Mouse (Mus musculus): Measurements from ENCODE around the gene Tfip11.
"Not testable (repeated sequence)": the region's sequence is repeated elsewhere in the genome, so short reads cannot be mapped to it uniquely, and the experiment has no call there.

Tfip11 gene

DNA sequence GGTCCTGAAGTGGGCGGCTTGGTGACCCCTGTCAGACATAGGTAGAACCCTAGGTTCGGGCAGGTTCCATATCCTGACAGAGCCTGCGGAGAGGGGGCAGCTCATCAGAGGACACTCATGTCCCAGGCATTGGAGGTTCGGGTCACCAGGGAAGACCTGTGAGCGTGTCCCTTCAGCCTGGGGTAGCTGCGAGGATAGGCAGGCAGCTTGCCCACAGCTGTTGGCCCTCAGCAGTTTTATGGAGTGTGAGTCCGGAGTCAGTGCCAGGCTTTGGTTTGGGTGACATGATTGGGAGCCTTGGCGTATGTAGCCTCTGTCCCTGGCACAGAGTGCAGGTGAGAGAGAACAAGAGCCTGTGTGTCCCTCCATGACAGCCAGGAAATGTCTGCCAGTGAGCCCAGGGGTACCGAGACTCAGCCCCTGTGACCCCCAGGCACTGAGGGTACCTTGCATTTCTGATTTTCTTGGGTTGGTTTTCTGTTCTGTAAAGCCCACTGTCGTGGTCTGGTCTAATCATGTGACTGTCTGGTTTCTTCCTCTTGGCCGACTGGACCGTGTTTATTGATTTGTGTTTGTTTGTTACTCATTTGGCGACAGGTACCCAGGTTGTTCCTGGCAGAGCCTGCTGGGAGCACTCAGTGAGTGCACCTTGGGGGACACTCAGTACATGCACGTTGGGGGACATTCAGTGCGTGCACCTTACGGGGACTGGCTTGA, 36.2 kb upstream of the Tfip11 start:
- no peak for DNase-seq (ENCODE audit: low spot score)

DNA sequence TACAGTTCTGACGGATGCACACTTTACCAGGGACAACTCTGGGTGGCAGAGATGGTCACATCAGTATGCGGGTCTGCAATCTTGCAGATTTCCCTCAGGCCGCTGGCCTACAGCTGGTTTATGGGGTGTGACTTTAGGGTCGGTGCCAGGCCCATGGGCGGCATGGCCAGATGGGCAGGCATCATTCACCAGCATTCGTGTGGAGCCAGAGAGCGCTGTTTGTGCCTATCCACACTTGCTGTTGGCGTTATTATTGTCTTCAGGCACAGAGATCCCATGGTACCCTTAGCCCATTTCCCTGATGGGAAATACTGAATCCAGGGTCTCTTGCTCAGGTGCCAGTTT, 35.6 kb upstream of the Tfip11 start:
- DNase-seq (ENCODE audit: low spot score), result no peak

- DNase-seq (ENCODE audit: low spot score), result no peak
Measured at GRCm38 (mm10) chr5:112291866-112292265, 34.3 kb upstream of the Tfip11 start.

DNA sequence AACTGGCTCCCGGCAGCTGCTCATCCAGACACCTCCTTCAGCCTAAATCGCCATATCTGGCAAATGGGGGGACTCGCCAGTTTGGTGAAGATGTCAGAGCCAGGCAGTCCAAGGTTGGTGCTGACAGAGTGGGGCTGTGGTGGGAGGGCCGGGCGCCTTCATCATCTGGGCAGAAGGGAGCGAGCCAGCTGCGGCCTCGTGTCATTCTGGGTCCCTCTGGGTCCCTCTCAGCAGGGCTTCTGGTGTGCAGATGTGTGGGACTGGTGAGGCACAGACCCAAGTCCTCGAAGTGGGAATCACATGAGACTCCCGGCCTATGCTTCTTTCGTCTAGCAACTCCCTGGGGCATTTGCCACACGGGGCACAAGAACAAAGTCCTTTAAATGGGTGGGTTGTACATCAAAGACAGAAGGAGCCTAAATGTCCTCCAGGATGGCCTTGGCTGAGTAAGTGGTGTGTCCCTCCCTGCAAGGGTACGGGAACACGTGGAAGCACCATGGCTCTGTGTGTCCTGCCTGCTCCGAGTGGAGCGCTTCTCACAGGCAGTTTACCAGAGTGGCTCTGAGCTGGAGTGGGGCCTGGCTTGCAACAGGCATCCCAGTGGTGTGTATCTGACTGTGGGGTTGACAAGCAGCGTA, 33.7 kb upstream of the Tfip11 start:
- no peak for DNase-seq (ENCODE audit: low spot score)

GRCm38 (mm10) chr5:112293800-112294199, 32.4 kb upstream of the Tfip11 start:
- DNase-seq (ENCODE audit: low spot score), result no peak

- DNase-seq (ENCODE audit: low spot score), result no peak
Measured at GRCm38 (mm10) chr5:112294696-112295095, 31.5 kb upstream of the Tfip11 start.

- no peak for DNase-seq (ENCODE audit: low spot score)
Measured at GRCm38 (mm10) chr5:112295162-112295561, 31.0 kb upstream of the Tfip11 start.

- no peak for DNase-seq (ENCODE audit: low spot score)
Measured at GRCm38 (mm10) chr5:112295564-112295963, 30.6 kb upstream of the Tfip11 start.

DNA sequence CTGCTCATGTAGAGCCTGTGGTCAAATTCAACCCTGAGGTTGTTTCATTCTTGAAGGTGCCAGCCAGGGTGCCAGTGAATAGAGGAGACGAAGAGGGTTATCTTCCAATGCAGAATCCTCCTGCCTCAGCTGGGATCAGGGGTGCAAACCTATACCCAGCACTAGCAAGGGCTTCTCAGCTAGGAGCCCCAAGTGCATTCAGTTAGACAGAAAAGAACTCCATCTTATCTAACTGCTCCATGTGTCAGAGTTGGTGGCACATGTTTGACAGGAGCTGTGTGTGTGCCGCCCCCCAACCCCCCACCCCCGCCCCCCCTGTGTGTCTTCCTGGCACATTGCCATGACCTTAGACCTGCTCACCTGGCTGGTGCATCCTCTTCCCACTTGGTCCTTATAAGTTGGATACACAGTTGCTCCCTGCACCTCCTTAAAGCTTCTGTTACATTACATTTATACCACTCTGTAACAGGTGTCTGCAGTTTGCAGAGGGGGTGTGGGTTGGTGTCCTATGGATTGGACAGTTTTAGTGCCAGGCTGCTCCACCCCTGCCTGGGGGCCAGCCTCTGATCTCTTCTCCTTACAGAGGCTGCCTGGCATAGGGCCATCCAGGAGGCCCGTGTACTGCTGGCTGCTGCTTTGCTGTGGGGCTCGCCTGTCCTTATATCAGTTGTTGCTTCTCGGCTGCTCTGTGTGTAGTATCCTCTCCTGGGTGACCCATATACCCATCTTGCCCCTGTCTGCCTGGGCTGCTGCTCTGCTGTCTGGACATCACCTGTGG, 29.6 kb upstream of the Tfip11 start:
- no peak for DNase-seq (ENCODE audit: low spot score)

DNA sequence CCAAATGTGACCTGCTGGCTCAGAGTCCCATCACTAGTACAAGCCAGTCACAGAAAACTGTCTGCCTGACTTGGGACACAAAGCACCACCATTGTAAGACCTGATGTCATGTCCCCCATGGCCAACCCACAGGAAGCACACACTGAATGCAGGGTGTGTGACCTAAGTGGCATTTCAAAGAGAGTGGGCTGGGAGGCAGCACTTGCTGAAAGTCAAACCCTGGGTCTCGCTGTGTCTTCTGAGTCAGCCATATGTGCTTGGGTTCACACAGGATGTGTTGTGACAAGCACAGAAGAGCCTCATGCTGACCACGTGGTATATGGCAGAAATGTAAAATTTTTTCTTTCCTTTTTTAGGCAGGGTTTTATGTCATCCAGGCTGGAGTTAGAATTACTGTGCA, 28.9 kb upstream of the Tfip11 start:
- DNase-seq (ENCODE audit: low spot score), result no peak

GRCm38 (mm10) chr5:112298226-112298988, 27.8 kb upstream of the Tfip11 start:
- DNase-seq (ENCODE audit: low spot score), result no peak

DNA sequence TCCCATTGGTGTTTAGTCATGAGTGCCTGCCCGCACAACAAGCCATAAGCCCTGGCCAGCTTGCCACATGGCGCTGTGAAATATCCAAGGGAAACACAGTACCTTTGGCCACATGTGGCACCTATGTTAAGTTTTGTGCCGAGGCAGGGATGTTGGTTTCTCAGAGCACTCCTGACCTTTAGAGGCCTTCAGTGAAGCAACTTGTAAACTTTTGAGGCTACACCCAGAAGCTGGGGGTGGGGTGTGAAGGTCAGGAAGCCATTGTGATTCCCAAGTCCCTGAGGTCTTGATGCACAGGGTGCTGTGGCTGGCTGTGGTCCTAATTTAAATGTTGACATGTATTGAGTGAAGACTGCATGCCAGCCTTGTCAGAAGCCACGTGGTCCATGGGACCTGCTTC, 26.8 kb upstream of the Tfip11 start:
- DNase-seq (ENCODE audit: low spot score), result no peak

- no peak for DNase-seq (ENCODE audit: low spot score)
Measured at GRCm38 (mm10) chr5:112300112-112300511, 26.0 kb upstream of the Tfip11 start.

DNA sequence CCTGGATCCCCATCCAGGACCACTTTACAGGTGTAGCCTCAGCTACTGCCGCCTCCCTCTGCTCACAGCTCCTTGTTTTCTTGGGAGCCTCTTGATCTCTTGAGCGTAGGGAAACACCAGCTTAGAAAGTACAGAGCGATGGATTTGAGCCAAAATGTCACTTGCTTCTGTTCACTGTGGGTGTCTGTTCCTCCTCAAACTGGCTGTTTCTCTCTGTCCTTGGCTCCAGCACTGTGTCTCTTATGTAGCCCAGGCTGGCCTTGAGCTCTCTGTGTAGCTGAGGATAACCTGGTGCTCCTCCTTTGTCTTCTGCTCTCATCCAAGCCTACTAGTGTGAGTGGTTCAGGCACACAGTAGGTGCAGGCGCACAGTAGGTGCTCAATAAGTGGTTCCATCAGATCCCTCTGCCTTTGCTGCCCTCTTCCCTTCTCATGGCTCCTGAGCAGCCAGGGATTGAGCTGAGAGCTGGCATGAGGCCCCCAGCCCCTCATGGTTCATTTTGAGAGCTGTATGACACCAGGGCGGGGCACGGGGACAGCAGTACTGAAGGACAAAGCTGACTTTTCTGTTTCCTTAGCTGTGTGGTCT, 25.3 kb upstream of the Tfip11 start:
- DNase-seq (ENCODE audit: low spot score), result no peak

DNA sequence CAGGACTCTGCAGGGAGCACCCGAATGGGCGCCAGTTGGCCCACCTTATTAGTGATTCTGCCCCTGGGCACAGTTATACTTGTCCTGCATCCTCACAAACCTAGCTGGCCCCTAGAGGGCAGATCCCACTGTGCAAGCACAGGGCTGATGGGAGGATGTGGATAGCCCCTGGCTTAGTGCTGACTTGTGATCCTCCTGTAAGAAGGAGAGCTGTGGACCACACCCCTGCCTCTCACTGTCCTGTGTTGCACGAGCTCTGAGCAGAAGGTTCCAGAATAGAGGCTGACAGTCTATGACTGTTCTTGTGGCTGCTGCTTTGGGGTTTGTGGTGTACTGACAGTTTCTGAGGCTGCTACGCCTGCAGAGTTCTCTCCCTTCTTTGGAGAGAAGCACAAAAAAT, 24.5 kb upstream of the Tfip11 start:
- no peak for DNase-seq (ENCODE audit: low spot score)

GRCm38 (mm10) chr5:112302310-112302709, 23.8 kb upstream of the Tfip11 start:
- no peak for DNase-seq (ENCODE audit: low spot score)

DNA sequence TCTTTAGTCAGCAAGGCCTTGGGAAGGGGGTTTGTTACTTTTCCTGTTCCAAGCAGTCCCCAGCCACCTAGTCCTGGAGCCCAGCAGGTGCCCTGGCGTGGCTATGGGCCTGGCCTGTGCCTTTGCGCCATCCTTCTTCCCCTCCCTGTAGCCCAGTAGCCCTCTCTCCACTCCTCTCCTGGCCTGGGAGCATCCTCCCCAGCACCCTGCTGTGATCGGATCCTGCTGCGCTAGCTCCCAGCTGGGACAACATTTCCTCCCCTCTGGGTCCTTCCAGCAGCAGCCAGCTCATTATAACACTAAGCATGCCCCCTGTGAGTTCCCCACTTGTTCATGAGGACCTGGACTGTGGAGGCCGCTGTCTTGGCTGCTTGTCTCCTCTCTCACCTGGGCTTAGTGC, 20.3 kb upstream of the Tfip11 start:
- DNase-seq (ENCODE audit: low spot score), result no peak

DNA sequence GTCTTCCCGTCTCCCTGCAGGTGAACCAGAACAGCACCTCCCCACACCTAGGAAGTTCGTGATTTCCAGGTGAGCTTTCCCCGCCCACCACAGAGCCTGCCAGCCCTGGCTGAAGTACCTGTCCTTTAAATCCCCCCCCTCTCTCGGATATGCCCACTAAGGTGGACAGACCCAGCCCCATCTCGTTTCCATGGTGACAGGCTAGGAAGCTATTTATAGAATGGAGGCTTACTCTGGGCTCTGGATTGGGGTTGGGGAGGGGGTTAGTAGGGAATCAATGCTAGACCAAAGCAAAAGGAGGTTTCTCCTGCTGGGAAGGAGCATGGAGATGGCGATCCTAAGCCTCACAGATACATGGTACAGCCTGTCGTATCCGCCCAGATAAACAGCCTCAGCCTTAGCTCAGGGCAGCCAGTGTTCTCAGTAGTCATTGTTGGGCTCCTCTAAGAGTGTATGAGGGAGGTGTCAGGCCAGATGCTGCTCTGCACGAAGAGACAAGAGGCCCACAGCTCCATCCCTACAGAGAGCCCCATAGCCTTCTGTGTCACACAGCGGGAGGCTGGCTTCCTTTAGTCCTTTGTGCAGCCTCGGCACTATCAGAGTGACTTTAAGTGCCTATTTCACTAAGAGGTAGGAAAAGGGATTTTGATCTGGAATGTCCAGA, 12.8 kb upstream of the Tfip11 start:
- DNase-seq (ENCODE audit: low spot score), result no peak

GRCm38 (mm10) chr5:112316468-112316867, 9.7 kb upstream of the Tfip11 start:
- no peak for DNase-seq (ENCODE audit: low spot score)

- no peak for DNase-seq (ENCODE audit: low spot score)
Measured at GRCm38 (mm10) chr5:112317328-112317727, 8.8 kb upstream of the Tfip11 start.

- not testable (repeated sequence) for DNase-seq (ENCODE audit: low spot score)
Measured at GRCm38 (mm10) chr5:112319343-112319742, 6.8 kb upstream of the Tfip11 start.

- DNase-seq (ENCODE audit: low spot score), result no peak
Measured at GRCm38 (mm10) chr5:112320379-112320778, 5.8 kb upstream of the Tfip11 start.
